Mouse (Mus musculus) E14TG2a.4 (cell line): ENCODE data around the gene Megf11.
A peak's percentile ranks its signal among the peaks of the same experiment; 100 is the strongest.

ENCODE experiments used
- H3K27me3 ChIP-seq: 2 replicates; pipeline ENCODE4 v1.6.1; 2014; ENCODE audit warnings: low read length, control low read depth; ENCODE audit not compliant: insufficient read depth
- H3K36me3 ChIP-seq: 2 replicates; pipeline ENCODE4 v1.6.1; 2014; ENCODE audit warnings: low read length, control low read depth; ENCODE audit not compliant: insufficient read depth
- H3K4me1 ChIP-seq: replicated peaks from 2 replicates; pipeline ENCODE4 v1.6.1; 2014; ENCODE audit warnings: low read depth, low read length, control low read depth
- H3K4me3 ChIP-seq: replicated peaks from 2 replicates; pipeline ENCODE4 v1.5.1; 2014; ENCODE audit warnings: mild to moderate bottlenecking, low read length
- H3K9me3 ChIP-seq: 2 replicates; pipeline ENCODE4 v1.6.1; 2014; ENCODE audit warnings: low read length, control low read depth
- CTCF ChIP-seq: conservative IDR thresholded peaks from 2 replicates; pipeline ENCODE4 v1.5.1; 2014; ENCODE audit warnings: low read length
- NANOG ChIP-seq: IDR thresholded peaks from 2 replicates; pipeline ENCODE4 v1.6.1; 2014; ENCODE audit warnings: borderline replicate concordance, low read length, mixed read lengths
- POU5F1 ChIP-seq: IDR thresholded peaks from 2 replicates; pipeline ENCODE4 v1.6.1; 2014; ENCODE audit warnings: low read length, borderline replicate concordance

The Megf11 gene

GRCm38 (mm10) chr9:64621499-64622296, 236.3 kb downstream of the Megf11 start:
- TF ChIP-seq CTCF (no peak), POU5F1 (no peak), NANOG (no peak)

GRCm38 (mm10) chr9:64623361-64623760, 237.9 kb downstream of the Megf11 start:
- Histone ChIP-seq H3K36me3 (no peaks in the 10 kb centered on the region), H3K4me3 (no peak overlapping the region), H3K27me3 (no peaks in the 10 kb centered on the region), H3K4me1 (peaks cover 85% of the 10 kb centered on the region), H3K9me3 (no peaks in the 10 kb centered on the region)
- no peak for TF ChIP-seq NANOG
- no peak for TF ChIP-seq CTCF
- TF ChIP-seq POU5F1, result no peak

More at GRCm38 (mm10) chr9:64621499-64622296, 236.3 kb downstream of the Megf11 start:
- Histone ChIP-seq H3K36me3 (no peaks in the 10 kb centered on the region), H3K9me3 (no peaks in the 10 kb centered on the region), H3K27me3 (no peaks in the 10 kb centered on the region), H3K4me3 (no peak overlapping the region), H3K4me1 (peaks cover 90% of the 10 kb centered on the region)

GRCm38 (mm10) chr9:64624536-64624935, 239.1 kb downstream of the Megf11 start:
- Histone ChIP-seq H3K9me3 (no peaks in the 10 kb centered on the region), H3K4me3 (no peak overlapping the region), H3K4me1 (peaks cover 86% of the 10 kb centered on the region), H3K27me3 (no peaks in the 10 kb centered on the region), H3K36me3 (no peaks in the 10 kb centered on the region)
- TF ChIP-seq POU5F1 (no peak), CTCF (no peak), NANOG (no peak)

- Histone ChIP-seq H3K4me1 (peaks cover 60% of the 10 kb centered on the region), H3K9me3 (no peaks in the 10 kb centered on the region), H3K27me3 (no peaks in the 10 kb centered on the region), H3K36me3 (no peaks in the 10 kb centered on the region), H3K4me3 (no peak overlapping the region)
- no peak for TF ChIP-seq POU5F1
- no peak for TF ChIP-seq NANOG
- TF ChIP-seq CTCF, result no peak
Measured at GRCm38 (mm10) chr9:64629802-64630201, 244.4 kb downstream of the Megf11 start.

- H3K36me3 ChIP-seq, result no peaks in the 10 kb centered on the region
- peaks cover 22% of the 10 kb centered on the region for H3K27me3 ChIP-seq
- H3K9me3 ChIP-seq, result no peaks in the 10 kb centered on the region
- H3K4me3 ChIP-seq, result no peak overlapping the region
- TF ChIP-seq POU5F1, result no peak
- no peak for TF ChIP-seq CTCF
- TF ChIP-seq NANOG, result no peak
- H3K4me1 ChIP-seq, result peaks cover 67% of the 10 kb centered on the region
Measured at GRCm38 (mm10) chr9:64633169-64633568, 247.7 kb downstream of the Megf11 start.

GRCm38 (mm10) chr9:64636111-64636510, 250.7 kb downstream of the Megf11 start:
- Histone ChIP-seq H3K9me3 (no peaks in the 10 kb centered on the region), H3K36me3 (no peaks in the 10 kb centered on the region), H3K4me1 (peaks cover 61% of the 10 kb centered on the region), H3K4me3 (no peak overlapping the region), H3K27me3 (peaks cover 34% of the 10 kb centered on the region)
- TF ChIP-seq CTCF (no peak), POU5F1 (no peak), NANOG (no peak)

- no peaks in the 10 kb centered on the region for H3K9me3 ChIP-seq
- TF ChIP-seq NANOG (no peak), CTCF (no peak), POU5F1 (no peak)
- no peak overlapping the region for H3K4me3 ChIP-seq
- peaks cover 53% of the 10 kb centered on the region for H3K4me1 ChIP-seq
- no peaks in the 10 kb centered on the region for H3K36me3 ChIP-seq
- H3K27me3 ChIP-seq, result peaks cover 41% of the 10 kb centered on the region
Measured at GRCm38 (mm10) chr9:64636961-64637360, 251.5 kb downstream of the Megf11 start.

GRCm38 (mm10) chr9:64638250-64638649, 252.8 kb downstream of the Megf11 start:
- TF ChIP-seq CTCF (no peak), POU5F1 (no peak), NANOG (no peak)
- no peaks in the 10 kb centered on the region for H3K9me3 ChIP-seq
- H3K27me3 ChIP-seq, result peaks cover 50% of the 10 kb centered on the region
- peaks cover 46% of the 10 kb centered on the region for H3K4me1 ChIP-seq
- H3K4me3 ChIP-seq, result peak overlapping the region; percentile 67
- no peaks in the 10 kb centered on the region for H3K36me3 ChIP-seq
